Mouse (Mus musculus) CH12.LX (cell line): ENCODE data around the gene Ppil1.

ENCODE experiments used
- CHD1 ChIP-seq: IDR thresholded peaks from 2 replicates; pipeline ENCODE4 v1.6.1; 2012; ENCODE audit warnings: low read depth, low read length, improper control_type of control experiment, inconsistent platforms
- CTCF ChIP-seq, 2 experiments: IDR thresholded peaks in 1 of 2; conservative IDR thresholded peaks in 1 of 2; 2 replicates each; pipeline ENCODE4 v1.5.1; 2011 to 2012; ENCODE audit warnings: low read depth in 2 of 2, low read length in 2 of 2, improper control_type of control experiment in 1 of 2, inconsistent platforms in 1 of 2, mild to moderate bottlenecking in 1 of 2, moderate library complexity in 1 of 2
- E2F4 ChIP-seq: IDR thresholded peaks from 2 replicates; pipeline ENCODE4 v1.6.1; 2011; ENCODE audit warnings: low read depth, low read length, improper control_type of control experiment; ENCODE audit not compliant: insufficient replicate concordance
- EP300 ChIP-seq: IDR thresholded peaks from 2 replicates; pipeline ENCODE4 v1.6.1; 2011; ENCODE audit warnings: low read length, improper control_type of control experiment
- KAT2A ChIP-seq: IDR thresholded peaks from 2 replicates; pipeline ENCODE4 v1.6.1; 2012; ENCODE audit warnings: low read length, improper control_type of control experiment, inconsistent platforms; ENCODE audit not compliant: insufficient replicate concordance
- MAX ChIP-seq: IDR thresholded peaks from 2 replicates; pipeline ENCODE4 v1.6.1; 2011; ENCODE audit warnings: low read length, improper control_type of control experiment
- MYC ChIP-seq: IDR thresholded peaks from 2 replicates; pipeline ENCODE4 v1.6.1; 2011; ENCODE audit warnings: low read depth, mild to moderate bottlenecking, improper control_type of control experiment, low read length
- NRF1 ChIP-seq: IDR thresholded peaks from 2 replicates; pipeline ENCODE4 v1.6.1; 2014; ENCODE audit warnings: low read depth, mild to moderate bottlenecking, inconsistent platforms, low read length, improper control_type of control experiment, moderate library complexity
- POLR2A ChIP-seq: IDR thresholded peaks from 2 replicates; pipeline ENCODE4 v1.6.1; 2011; ENCODE audit warnings: low read depth, mild to moderate bottlenecking, improper control_type of control experiment, low read length
- SMC3 ChIP-seq: IDR thresholded peaks from 2 replicates; pipeline ENCODE4 v1.6.1; 2011; ENCODE audit warnings: low read depth, low read length, improper control_type of control experiment
- USF1 ChIP-seq: IDR thresholded peaks from 2 replicates; pipeline ENCODE4 v1.6.1; 2014; ENCODE audit warnings: low read depth, mild to moderate bottlenecking, inconsistent platforms, low read length, improper control_type of control experiment

DNA sequence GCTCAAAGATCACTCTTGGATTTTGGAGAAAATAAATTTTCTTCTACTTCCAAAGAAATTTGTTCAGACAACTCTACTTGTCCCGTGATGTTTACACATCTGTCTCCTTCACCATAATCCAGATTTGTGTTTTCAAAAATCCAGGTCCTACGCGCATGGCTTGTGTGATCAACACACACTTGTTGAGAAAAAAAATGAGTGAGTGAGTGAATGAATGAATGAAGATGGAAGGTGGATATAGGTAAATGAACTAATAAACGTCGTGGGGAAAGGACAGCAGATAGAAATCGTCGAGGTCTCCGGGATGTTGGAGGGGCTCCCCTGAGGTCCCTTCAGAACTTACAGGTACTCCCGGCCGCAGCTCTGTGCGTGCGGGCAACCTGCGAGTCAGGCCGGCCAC, 569 bp downstream of the Ppil1 start:
- no peak for TF ChIP-seq E2F4
- TF ChIP-seq SMC3, result no peak
- no peak for TF ChIP-seq KAT2A
- no peak for TF ChIP-seq POLR2A
- no peak for TF ChIP-seq CTCF (conservative IDR thresholded peaks at IDR 0.05 in 1 of 2, IDR thresholded peaks at IDR 0.05 in 1 of 2; ENCODE audit: low read depth in 2 of 2, low read length in 2 of 2)
- TF ChIP-seq USF1, result no peak
- peak; percentile 45; the same call in 1 of the 2 replicates for TF ChIP-seq MAX
- TF ChIP-seq NRF1, result no peak
- TF ChIP-seq MYC, result 0 out of 2 replicates have a peak, but pooled peaks have one; percentile 13
- TF ChIP-seq EP300, result no peak
- no peak for TF ChIP-seq CHD1
